Mouse (Mus musculus): ENCODE measurements at regions not wholly inside any gene's neighbourhood (a gene's known extent, or its start where the extent isn't known, plus 50 kb on each side); places are given as distances from the start of the nearest gene placed in this dataset.

- WGBS = 49% methylated on average over 2 of the region's 2 CpGs
These were observed 415.4 kb upstream of the Trpc7 start for GRCm38 (mm10) chr13:57311235-57311634.

GRCm38 (mm10) chr13:57309618-57310017 lies 413.8 kb upstream of the Trpc7 start:
- no peak overlapping the region for H3K4me3 ChIP-seq (ENCODE audit: low read depth, low read length)
- H3K27me3 ChIP-seq (ENCODE audit: control insufficient read depth, insufficient read depth, low read length) = no peaks in the 10 kb centered on the region
- 77% methylated on average over 4 of the region's 4 CpGs for WGBS
- no peaks in the 10 kb centered on the region for H3K4me1 ChIP-seq (ENCODE audit: control insufficient read depth, insufficient read depth, insufficient read length, low read length)
- TF ChIP-seq POLR2A (IDR thresholded peaks at IDR 0.05; ENCODE audit: low read depth, low read length) = no peak
- no peak for TF ChIP-seq CTCF (IDR thresholded peaks at IDR 0.05; ENCODE audit: extremely low read depth, insufficient read length, insufficient replicate concordance, low read depth, low read length)
- H3K36me3 ChIP-seq (ENCODE audit: control insufficient read depth, insufficient read depth, low read length) = no peaks in the 10 kb centered on the region
- H3K27ac ChIP-seq (ENCODE audit: insufficient read depth, low read depth, low read length) = no peak overlapping the region

More at GRCm38 (mm10) chr13:57311235-57311634, 415.4 kb upstream of the Trpc7 start:
- Histone ChIP-seq H3K27ac (ENCODE audit: insufficient read depth, low read depth, low read length) (no peak overlapping the region), H3K36me3 (ENCODE audit: control insufficient read depth, insufficient read depth, low read length) (no peaks in the 10 kb centered on the region), H3K4me1 (ENCODE audit: control insufficient read depth, insufficient read depth, insufficient read length, low read length) (no peaks in the 10 kb centered on the region), H3K4me3 (ENCODE audit: low read depth, low read length) (no peak overlapping the region), H3K27me3 (ENCODE audit: control insufficient read depth, insufficient read depth, low read length) (no peaks in the 10 kb centered on the region)
- TF ChIP-seq POLR2A (IDR thresholded peaks at IDR 0.05; ENCODE audit: low read depth, low read length) = no peak
- TF ChIP-seq CTCF (IDR thresholded peaks at IDR 0.05; ENCODE audit: extremely low read depth, insufficient read length, insufficient replicate concordance, low read depth, low read length) = no peak

GRCm38 (mm10) chr13:57307971-57308903 lies 412.4 kb upstream of the Trpc7 start:
- H3K27me3 ChIP-seq (ENCODE audit: control insufficient read depth, insufficient read depth, low read length) = no peaks in the 10 kb centered on the region
- no peaks in the 10 kb centered on the region for H3K36me3 ChIP-seq (ENCODE audit: control insufficient read depth, insufficient read depth, low read length)
- no peak for TF ChIP-seq CTCF (IDR thresholded peaks at IDR 0.05; ENCODE audit: extremely low read depth, insufficient read length, insufficient replicate concordance, low read depth, low read length)
- no peak for TF ChIP-seq POLR2A (IDR thresholded peaks at IDR 0.05; ENCODE audit: low read depth, low read length)
- WGBS = 39% methylated on average over 20 of the region's 20 CpGs
- H3K4me1 ChIP-seq (ENCODE audit: control insufficient read depth, insufficient read depth, insufficient read length, low read length) = no peaks in the 10 kb centered on the region
- H3K4me3 ChIP-seq (ENCODE audit: low read depth, low read length) = no peak overlapping the region
- no peak overlapping the region for H3K27ac ChIP-seq (ENCODE audit: insufficient read depth, low read depth, low read length)

GRCm38 (mm10) chr13:57305586-57305985 lies 409.8 kb upstream of the Trpc7 start:
- Histone ChIP-seq H3K27me3 (ENCODE audit: control insufficient read depth, insufficient read depth, low read length) (no peaks in the 10 kb centered on the region), H3K4me3 (ENCODE audit: low read depth, low read length) (no peak overlapping the region), H3K4me1 (ENCODE audit: control insufficient read depth, insufficient read depth, insufficient read length, low read length) (no peaks in the 10 kb centered on the region), H3K27ac (ENCODE audit: insufficient read depth, low read depth, low read length) (no peak overlapping the region), H3K36me3 (ENCODE audit: control insufficient read depth, insufficient read depth, low read length) (no peaks in the 10 kb centered on the region)
- WGBS = 86% methylated on average over 7 of the region's 7 CpGs
- TF ChIP-seq POLR2A (IDR thresholded peaks at IDR 0.05; ENCODE audit: low read depth, low read length) = no peak
- no peak for TF ChIP-seq CTCF (IDR thresholded peaks at IDR 0.05; ENCODE audit: extremely low read depth, insufficient read length, insufficient replicate concordance, low read depth, low read length)

- no peak for TF ChIP-seq POLR2A (IDR thresholded peaks at IDR 0.05; ENCODE audit: low read depth, low read length)
- no peak for TF ChIP-seq CTCF (IDR thresholded peaks at IDR 0.05; ENCODE audit: extremely low read depth, insufficient read length, insufficient replicate concordance, low read depth, low read length)
- Histone ChIP-seq H3K27ac (ENCODE audit: insufficient read depth, low read depth, low read length) (no peak overlapping the region), H3K36me3 (ENCODE audit: control insufficient read depth, insufficient read depth, low read length) (no peaks in the 10 kb centered on the region), H3K27me3 (ENCODE audit: control insufficient read depth, insufficient read depth, low read length) (no peaks in the 10 kb centered on the region), H3K4me1 (ENCODE audit: control insufficient read depth, insufficient read depth, insufficient read length, low read length) (no peaks in the 10 kb centered on the region), H3K4me3 (ENCODE audit: low read depth, low read length) (no peak overlapping the region)
- WGBS = 78% methylated on average over 2 of the region's 2 CpGs
These were observed 408.0 kb upstream of the Trpc7 start for GRCm38 (mm10) chr13:57303805-57304204.

GRCm38 (mm10) chr13:57291737-57292490 lies 396.1 kb upstream of the Trpc7 start:
- Histone ChIP-seq H3K27me3 (ENCODE audit: control insufficient read depth, insufficient read depth, low read length) (no peaks in the 10 kb centered on the region), H3K36me3 (ENCODE audit: control insufficient read depth, insufficient read depth, low read length) (no peaks in the 10 kb centered on the region), H3K4me3 (ENCODE audit: low read depth, low read length) (no peak overlapping the region), H3K4me1 (ENCODE audit: control insufficient read depth, insufficient read depth, insufficient read length, low read length) (no peaks in the 10 kb centered on the region), H3K27ac (ENCODE audit: insufficient read depth, low read depth, low read length) (no peak overlapping the region)
- 76% methylated on average over 9 of the region's 9 CpGs for WGBS
- TF ChIP-seq CTCF (IDR thresholded peaks at IDR 0.05; ENCODE audit: extremely low read depth, insufficient read length, insufficient replicate concordance, low read depth, low read length) (no peak), POLR2A (IDR thresholded peaks at IDR 0.05; ENCODE audit: low read depth, low read length) (no peak)

- WGBS = 95% methylated on average over 2 of the region's 2 CpGs
- Histone ChIP-seq H3K27me3 (ENCODE audit: control insufficient read depth, insufficient read depth, low read length) (no peaks in the 10 kb centered on the region), H3K36me3 (ENCODE audit: control insufficient read depth, insufficient read depth, low read length) (no peaks in the 10 kb centered on the region), H3K27ac (ENCODE audit: insufficient read depth, low read depth, low read length) (no peak overlapping the region), H3K4me1 (ENCODE audit: control insufficient read depth, insufficient read depth, insufficient read length, low read length) (no peaks in the 10 kb centered on the region), H3K4me3 (ENCODE audit: low read depth, low read length) (no peak overlapping the region)
- TF ChIP-seq CTCF (IDR thresholded peaks at IDR 0.05; ENCODE audit: extremely low read depth, insufficient read length, insufficient replicate concordance, low read depth, low read length) (no peak), POLR2A (IDR thresholded peaks at IDR 0.05; ENCODE audit: low read depth, low read length) (no peak)
These were observed 390.4 kb upstream of the Trpc7 start for GRCm38 (mm10) chr13:57286168-57286567.

All from small intestine, adult 2 months (tissue).